Mouse (Mus musculus) bone marrow macrophage, adult 2 months (primary cell): Measurements from ENCODE around the gene Gpcpd1. TPM values are rescaled to one million over a fixed set of nuclear protein-coding genes. Genes with fewer than 3 reads are reported as not detected.

ENCODE experiments used
- H3K27ac ChIP-seq: 2 replicates; pipeline ENCODE4 v1.5.1; 2012; ENCODE audit warnings: low read depth, low read length; ENCODE audit not compliant: insufficient read depth
- H3K4me1 ChIP-seq: 2 replicates; pipeline ENCODE4 v1.6.1; 2012; ENCODE audit warnings: low read length; ENCODE audit not compliant: control insufficient read depth, insufficient read depth
- H3K4me3 ChIP-seq: 2 replicates; pipeline ENCODE4 v1.5.1; 2012; ENCODE audit warnings: mild to moderate bottlenecking, low read length, moderate library complexity; ENCODE audit not compliant: insufficient read depth
- CTCF ChIP-seq: IDR thresholded peaks from 2 replicates; pipeline ENCODE4 v1.5.1; 2012; ENCODE audit warnings: low read depth, mild to moderate bottlenecking, low read length, moderate library complexity
- POLR2A ChIP-seq: IDR thresholded peaks from 2 replicates; pipeline ENCODE4 v1.6.1; 2012; ENCODE audit warnings: mild to moderate bottlenecking, low read depth, low read length, borderline replicate concordance
- polyA plus RNA-seq: library from polyadenylated mRNA; stranded (reverse); fragments of >200 nt; gene quantifications from 2 replicates; pipeline ENCODE4 v1.2.4, GENCODE M21; 2012; ENCODE audit not compliant: missing spikeins, insufficient read depth, insufficient read length

The Gpcpd1 gene
- polyA plus RNA-seq, 1 experiment: 35.2 TPM

DNA sequence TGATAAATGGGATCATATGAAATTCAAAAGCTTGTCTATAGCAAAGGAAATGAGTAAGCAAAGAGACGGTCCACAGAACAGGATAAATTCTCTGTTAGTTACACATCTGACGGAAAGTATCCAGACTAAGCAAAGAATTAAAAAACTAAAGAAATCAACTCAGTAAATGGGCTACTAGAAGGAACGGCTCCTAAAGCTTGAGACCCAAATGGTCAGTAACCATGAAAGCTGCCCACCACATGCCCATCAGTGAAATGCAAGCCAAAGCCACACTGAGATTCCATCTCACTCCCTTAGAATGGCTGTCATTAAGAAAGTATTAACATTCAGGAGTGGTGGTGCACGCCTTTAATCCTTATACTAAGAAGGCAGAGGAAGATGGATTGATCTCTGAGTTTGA is 94.3 kb downstream of the Gpcpd1 start:
- H3K27ac ChIP-seq: no peak overlapping the region
- TF ChIP-seq CTCF (no peak), POLR2A (no peak)
- no peak overlapping the region for H3K4me3 ChIP-seq
- no peaks in the 10 kb centered on the region for H3K4me1 ChIP-seq

DNA sequence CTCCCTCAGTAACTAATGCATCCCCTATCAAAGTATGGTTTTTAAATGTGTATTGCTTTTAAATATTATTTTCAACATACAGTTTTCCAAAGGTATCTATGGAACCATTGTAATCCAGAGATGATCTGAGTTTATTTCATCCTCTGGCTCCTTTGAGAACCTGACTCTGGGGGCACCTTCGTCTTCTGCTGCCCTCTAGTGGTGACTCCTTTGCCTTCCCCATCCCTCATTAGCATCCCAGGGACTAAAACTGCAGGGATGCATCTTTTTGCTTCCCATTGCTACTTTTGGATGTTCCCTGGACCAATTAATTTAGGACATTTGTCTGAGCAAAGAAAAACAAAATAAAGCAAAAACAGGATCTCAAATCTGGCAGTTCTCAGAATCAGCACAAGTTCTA is 102.1 kb downstream of the Gpcpd1 start:
- Histone ChIP-seq H3K4me1 (no peaks in the 10 kb centered on the region), H3K27ac (no peak overlapping the region), H3K4me3 (no peak overlapping the region)
- TF ChIP-seq CTCF (peak; percentile 75), POLR2A (no peak)

DNA sequence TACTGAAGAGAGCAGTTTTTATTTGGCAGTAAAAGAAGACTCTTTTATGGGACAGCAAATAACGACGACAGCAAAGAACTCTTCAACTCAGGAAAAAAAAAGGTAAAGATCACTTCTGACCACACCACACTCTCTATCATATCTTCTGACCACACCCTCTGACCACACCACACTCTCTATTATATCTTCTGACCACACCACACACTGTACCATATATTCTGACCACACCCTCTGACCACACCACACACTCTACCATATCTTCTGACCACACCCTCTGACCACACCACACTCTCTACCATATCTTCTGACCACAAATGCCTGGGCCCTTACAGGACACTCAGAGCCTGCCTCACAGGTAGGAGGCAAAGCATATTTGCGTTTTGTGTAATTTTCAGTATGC is 106.0 kb downstream of the Gpcpd1 start:
- Histone ChIP-seq H3K4me1 (no peaks in the 10 kb centered on the region), H3K27ac (no peak overlapping the region), H3K4me3 (no peak overlapping the region)
- TF ChIP-seq CTCF: no peak
- TF ChIP-seq POLR2A: no peak

Other genes with a start within 250 kb of the Gpcpd1 start
- not detected in 2 replicates for gene Prokr2, start 202.3 kb downstream of the Gpcpd1 start, polyA plus RNA-seq
- 14.5 and 15.9 TPM in 2 replicates for gene Shld1, start 99.2 kb upstream of the Gpcpd1 start, polyA plus RNA-seq
- gene Chgb, start 193.5 kb upstream of the Gpcpd1 start, polyA plus RNA-seq: not detected in 2 replicates
- gene Trmt6, start 228.3 kb upstream of the Gpcpd1 start, polyA plus RNA-seq: 18.0 and 25.5 TPM in 2 replicates
- gene Mcm8, start 228.4 kb upstream of the Gpcpd1 start, polyA plus RNA-seq: 3.0 and 3.8 TPM in 2 replicates